Mouse (Mus musculus) stomach, embryonic 15.5 days (tissue): ENCODE results near the gene Hcn4. TPM values are rescaled to one million over a fixed set of nuclear protein-coding genes. Genes with fewer than 3 reads are reported as not detected.

ENCODE experiments used
- ATAC-seq: fragments of 200-750 bp; cut with Nextera tagmentation; 2 replicates; pipeline ENCODE4 v1.8.0; 2017; ENCODE audit warnings: low read depth, moderate number of reproducible peaks, moderate TSS enrichment; ENCODE audit not compliant: insufficient read depth, low FRiP score
- H3K27ac ChIP-seq: fragments of 300-500 bp; sonication (generic); 2 replicates; pipeline ENCODE4 v1.5.1; 2015; ENCODE audit warnings: mild to moderate bottlenecking, inconsistent platforms
- H3K27me3 ChIP-seq: fragments of 300-500 bp; sonication (generic); replicated peaks from 2 replicates; pipeline ENCODE4 v1.6.1; 2015; ENCODE audit warnings: inconsistent platforms
- H3K36me3 ChIP-seq: fragments of 300-500 bp; sonication (generic); 2 replicates; pipeline ENCODE4 v1.6.1; 2015; ENCODE audit warnings: inconsistent platforms
- H3K4me1 ChIP-seq: fragments of 300-500 bp; sonication (generic); 2 replicates; pipeline ENCODE4 v1.6.1; 2015; ENCODE audit warnings: inconsistent platforms
- H3K4me2 ChIP-seq: fragments of 300-500 bp; sonication (generic); 2 replicates; pipeline ENCODE4 v1.6.1; 2015; ENCODE audit warnings: mild to moderate bottlenecking, inconsistent platforms
- H3K4me3 ChIP-seq: fragments of 300-500 bp; sonication (generic); replicated peaks from 2 replicates; pipeline ENCODE4 v1.5.1; 2015; ENCODE audit warnings: inconsistent platforms
- H3K9ac ChIP-seq: fragments of 300-500 bp; sonication (generic); 2 replicates; pipeline ENCODE4 v1.6.1; 2015; ENCODE audit warnings: inconsistent platforms
- H3K9me3 ChIP-seq: fragments of 300-500 bp; sonication (generic); 2 replicates; pipeline ENCODE4 v1.6.1; 2016; ENCODE audit warnings: inconsistent platforms
- WGBS: fragments of 180-500 bp; shearing (Covaris S2); methylation state at CpG from one replicate; pipeline ENCODE4 v1.1.7; 2015; 5-methylcytosine and 5-hydroxymethylcytosine counted together
- polyA plus RNA-seq: library from polyadenylated mRNA; unstranded; fragments of >200 nt; fragmentation: Nextera tagmentation; extraction: Ambion mirVana; gene quantifications from 2 replicates; pipeline ENCODE4 v1.2.1, GENCODE M21; 2015

Hcn4 gene
- polyA plus RNA-seq, 1 experiment from 2014 or later: 0.13 TPM

DNA sequence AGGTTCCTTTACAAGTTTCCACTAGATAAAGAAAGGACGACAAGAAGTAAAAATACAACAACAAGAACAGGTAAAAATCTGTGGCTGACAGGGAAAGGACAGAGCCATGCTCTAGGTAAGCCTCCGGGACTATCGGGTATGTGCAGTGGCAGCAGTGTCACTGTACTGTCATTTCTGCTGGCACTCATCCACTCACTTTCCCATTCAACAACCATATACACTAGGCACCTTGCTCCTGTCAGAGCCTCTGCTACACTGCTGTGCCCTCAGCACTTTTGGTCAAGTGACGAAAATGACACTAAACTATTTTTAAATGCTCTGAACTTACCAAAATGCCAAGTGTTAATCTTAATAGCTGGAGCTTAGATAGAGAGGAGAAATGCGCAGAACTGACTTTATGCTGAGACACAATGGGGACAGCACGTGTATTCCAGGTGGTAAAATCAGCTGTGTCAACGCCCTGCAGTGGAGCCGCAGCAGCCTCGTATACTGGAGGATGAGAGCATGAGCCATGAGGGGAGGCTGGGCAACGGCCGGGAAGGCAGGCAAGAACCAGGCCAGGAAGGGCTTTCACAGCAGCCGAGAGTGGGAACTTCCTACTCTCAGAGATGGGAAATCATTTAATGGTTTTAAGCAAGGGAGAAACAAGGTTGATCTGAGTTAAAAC, 66.7 kb downstream of the Hcn4 start:
- Histone ChIP-seq H3K4me3 (no peak overlapping the region), H3K4me1 (no peaks in the 10 kb centered on the region), H3K9me3 (no peaks in the 10 kb centered on the region), H3K27ac (no peak overlapping the region), H3K9ac (no peak overlapping the region), H3K27me3 (no peaks in the 10 kb centered on the region), H3K4me2 (no peak overlapping the region), H3K36me3 (peaks cover 4% of the 10 kb centered on the region; the same call in 1 of the 2 replicates)
- no peak for ATAC-seq
- 80% methylated on average over 12 of the region's 12 CpGs for WGBS

DNA sequence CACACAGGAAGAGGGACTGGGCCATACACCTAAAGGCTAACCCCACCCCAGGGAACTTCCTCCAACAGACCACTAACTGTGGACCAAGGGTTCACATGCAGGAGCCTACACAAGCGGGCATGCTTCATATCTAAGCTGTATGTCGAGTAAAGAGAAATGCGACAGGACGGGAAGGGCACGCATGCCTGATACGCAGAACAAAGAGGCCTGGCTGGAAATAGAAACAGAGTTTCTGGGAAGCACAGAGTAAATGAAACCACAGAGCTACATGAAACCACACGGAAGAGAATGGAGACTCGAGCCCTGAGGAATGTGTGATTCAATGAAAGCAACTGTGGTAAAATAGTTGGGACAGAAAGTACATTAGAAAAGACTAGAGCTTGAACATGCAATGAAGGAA, 67.7 kb downstream of the Hcn4 start:
- no peak overlapping the region for H3K4me3 ChIP-seq
- H3K4me1 ChIP-seq: no peaks in the 10 kb centered on the region
- H3K27me3 ChIP-seq: no peaks in the 10 kb centered on the region
- no peak overlapping the region for H3K9ac ChIP-seq
- no peak overlapping the region for H3K4me2 ChIP-seq
- no peak for ATAC-seq
- 86% methylated on average over 8 of the region's 8 CpGs for WGBS
- no peaks in the 10 kb centered on the region for H3K9me3 ChIP-seq
- H3K27ac ChIP-seq: no peak overlapping the region
- peaks cover 4% of the 10 kb centered on the region; the same call in 1 of the 2 replicates for H3K36me3 ChIP-seq

DNA sequence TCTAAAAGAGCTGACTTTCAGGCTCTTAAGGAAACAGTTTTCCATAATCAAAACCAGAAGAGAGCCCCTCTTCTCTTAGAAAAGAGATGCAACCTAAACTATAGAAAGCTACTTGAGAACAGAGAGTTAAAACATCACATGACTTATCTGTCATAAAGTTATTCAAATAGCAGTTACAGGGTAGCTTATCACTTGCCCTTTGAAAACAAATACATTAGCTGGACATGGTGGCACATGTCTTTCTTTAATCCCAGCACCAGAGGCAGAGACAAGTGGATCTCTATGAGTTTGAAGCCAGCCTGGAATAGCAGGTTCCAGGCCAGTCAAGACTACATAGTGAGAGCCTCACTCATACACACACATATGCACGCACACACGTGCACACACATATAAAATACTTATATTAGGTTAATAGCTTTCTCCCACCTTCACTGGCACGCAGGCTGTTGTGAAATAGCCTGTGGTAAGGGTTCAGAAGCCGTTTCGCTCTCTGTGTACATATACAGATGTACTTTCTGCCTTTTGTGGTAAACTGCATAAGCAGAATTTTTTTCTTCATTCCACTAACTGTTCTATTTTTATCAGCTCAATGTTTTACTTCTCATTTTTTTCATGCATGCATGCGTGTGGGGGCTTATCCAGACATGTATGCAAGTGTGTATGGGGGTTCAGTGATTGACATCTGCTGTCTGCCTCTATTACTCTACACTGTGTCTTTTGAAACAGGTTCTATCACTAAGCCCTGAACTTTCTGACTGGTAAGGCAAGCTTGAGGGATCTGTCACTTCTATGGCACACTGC, 68.8 kb downstream of the Hcn4 start:
- WGBS: 82% methylated on average over 6 of the region's 6 CpGs
- Histone ChIP-seq H3K9me3 (no peaks in the 10 kb centered on the region), H3K27me3 (no peaks in the 10 kb centered on the region), H3K4me2 (no peak overlapping the region), H3K4me3 (no peak overlapping the region), H3K9ac (no peak overlapping the region), H3K36me3 (peaks cover 4% of the 10 kb centered on the region; the same call in 1 of the 2 replicates), H3K27ac (no peak overlapping the region), H3K4me1 (no peaks in the 10 kb centered on the region)
- no peak for ATAC-seq

GRCm38 (mm10) chr9:58899602-58900001, 76.4 kb downstream of the Hcn4 start:
- H3K4me3 ChIP-seq: no peak overlapping the region
- no peak for ATAC-seq
- H3K27ac ChIP-seq: no peak overlapping the region

DNA sequence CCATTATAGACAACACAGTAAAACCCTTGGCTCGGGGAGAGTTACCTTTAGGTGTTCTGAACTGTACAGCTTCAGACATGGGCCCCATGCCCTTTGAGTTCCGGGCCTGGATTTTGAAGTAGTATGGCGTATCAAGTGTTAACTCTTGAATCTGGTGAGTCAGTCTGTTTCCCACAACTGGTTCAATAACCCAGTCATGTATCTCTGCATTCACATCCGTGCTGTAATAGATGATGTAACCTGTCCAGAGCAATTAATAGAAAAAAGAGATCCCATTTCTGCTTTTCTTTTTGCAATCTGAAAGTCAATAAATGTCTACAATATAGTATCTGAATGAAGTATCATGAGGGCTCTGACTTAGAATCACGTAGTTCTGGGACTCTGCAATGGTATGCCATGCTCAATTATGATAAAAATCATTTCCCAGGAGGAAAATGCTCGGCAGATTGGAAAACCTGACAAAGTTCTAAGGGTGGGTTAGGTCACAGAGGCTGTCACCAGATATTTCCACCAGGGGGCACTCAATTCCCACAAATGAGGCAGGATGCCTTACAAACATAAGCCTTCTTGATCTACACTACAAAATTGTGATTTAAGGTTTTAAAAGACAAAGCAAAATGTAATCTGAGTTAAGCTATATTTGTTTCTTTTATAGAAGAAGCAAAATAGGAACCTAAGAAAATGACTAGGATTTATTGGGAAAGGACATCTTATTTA, 79.8 kb downstream of the Hcn4 start:
- ATAC-seq: no peak
- Histone ChIP-seq H3K9me3 (no peaks in the 10 kb centered on the region), H3K4me2 (no peak overlapping the region)

More at GRCm38 (mm10) chr9:58899602-58900001, 76.4 kb downstream of the Hcn4 start:
- H3K36me3 ChIP-seq: no peaks in the 10 kb centered on the region
- H3K9ac ChIP-seq: no peak overlapping the region
- H3K4me1 ChIP-seq: no peaks in the 10 kb centered on the region
- H3K9me3 ChIP-seq: no peaks in the 10 kb centered on the region
- no peak overlapping the region for H3K4me2 ChIP-seq
- H3K27me3 ChIP-seq: no peaks in the 10 kb centered on the region

More for the DNA sequence above, 79.8 kb downstream of the Hcn4 start:
- Histone ChIP-seq H3K4me3 (no peak overlapping the region), H3K27me3 (no peaks in the 10 kb centered on the region), H3K9ac (no peak overlapping the region), H3K27ac (no peak overlapping the region), H3K36me3 (peaks cover 14% of the 10 kb centered on the region), H3K4me1 (no peaks in the 10 kb centered on the region)
- WGBS: 70% methylated on average over 6 of the region's 6 CpGs

Other genes starting within 250 kb of the Hcn4 start
- gene Nptn, start 241.2 kb upstream of the Hcn4 start, polyA plus RNA-seq: 134 and 140 TPM in 2 replicates
- gene Rec114, start 79.4 kb upstream of the Hcn4 start, polyA plus RNA-seq: 3.6 and 4.4 TPM in 2 replicates
- gene Neo1, start 213.0 kb downstream of the Hcn4 start, polyA plus RNA-seq: 28.5 and 35.2 TPM in 2 replicates